ENCODE assay signal across 13 mouse cellular contexts in genomic region chr11:114416168-114416567, GRCm38 (mm10).
DNase-seq lines count a peak whose midpoint lies in the region; ATAC-seq and TF ChIP-seq lines count a peak whose summit lies in the region.
"Had no signal": no experiment of that assay in that cellular context is flagged by ENCODE, and none has a peak within 500 bp of the region (broad histone marks: within the 10 kb centered on the region; RNA-seq: fewer than 3 reads in every experiment).

No protein-coding gene starts in this region.

- peak; percentile 56 to 61 for DNase-seq in cerebellum, postnatal 14 days
- no peak for DNase-seq in cerebellum, adult 11-12 months
- DNase-seq in kidney, postnatal 14 days, result peak; percentile 41
- DNase-seq in A20 (ENCODE audit: low read depth, low spot score), result peak; percentile 22
- DNase-seq in brain, embryonic 14.5 days (ENCODE audit: low read depth), result peak; percentile 34
- no peak for DNase-seq in spleen, postnatal 36 days (ENCODE audit: low spot score in 2 of 2)
- DNase-seq in urinary bladder, adult 2 months (ENCODE audit: low spot score), result no peak
- DNase-seq: liver, postnatal 0 days; right cerebral cortex, postnatal 25 days; thymus, postnatal 36 days had no signal

- H3K27me3 ChIP-seq in kidney, embryonic 14.5 days (ENCODE audit: control insufficient read depth, insufficient read depth, low read length), result no peaks in the 10 kb centered on the region
- H3K27me3 ChIP-seq: hindbrain, embryonic 15.5 days had no signal

- TF ChIP-seq POLR2A in brain, embryonic 14.5 days (IDR thresholded peaks at IDR 0.05; ENCODE audit: borderline replicate concordance, extremely low read depth, insufficient read depth, insufficient read length, poor library complexity, severe bottlenecking), result no peak

- H3K27ac ChIP-seq in kidney, embryonic 14.5 days (ENCODE audit: low read depth, low read length), result no peak overlapping the region
- H3K27ac ChIP-seq: hindbrain, embryonic 15.5 days had no signal

- no peak overlapping the region for H3K4me2 ChIP-seq in kidney, embryonic 14.5 days (replicated peaks; ENCODE audit: low read depth, low read length)
- H3K4me2 ChIP-seq: hindbrain, embryonic 15.5 days had no signal

- H3K4me3 ChIP-seq in kidney, embryonic 14.5 days (ENCODE audit: low read length), result no peak overlapping the region
- H3K4me3 ChIP-seq: hindbrain, embryonic 15.5 days had no signal

- 65% methylated on average over 6 of the region's 6 CpGs for WGBS in kidney, embryonic 14.5 days

- no peaks in the 10 kb centered on the region for H3K36me3 ChIP-seq in kidney, embryonic 14.5 days (ENCODE audit: control insufficient read depth, insufficient read depth, low read length)
- H3K36me3 ChIP-seq: hindbrain, embryonic 15.5 days had no signal

- H3K9ac ChIP-seq in kidney, embryonic 14.5 days (ENCODE audit: low read depth, low read length), result no peak overlapping the region
- H3K9ac ChIP-seq: hindbrain, embryonic 15.5 days; liver, postnatal 0 days had no signal

- H3K4me1 ChIP-seq in kidney, embryonic 14.5 days (ENCODE audit: control insufficient read depth, insufficient read depth, low read length), result no peaks in the 10 kb centered on the region
- H3K4me1 ChIP-seq: hindbrain, embryonic 15.5 days had no signal

- ATAC-seq in kidney, embryonic 14.5 days (ENCODE audit: low FRiP score, low TSS enrichment), result no peak
- ATAC-seq: liver, postnatal 0 days; midbrain, embryonic 16.5 days had no signal

- TF ChIP-seq CTCF in brain, embryonic 14.5 days (IDR thresholded peaks at IDR 0.05; ENCODE audit: borderline replicate concordance, extremely low read depth, insufficient read depth, insufficient read length), result no peak

- H3K9me3 ChIP-seq in kidney, embryonic 14.5 days (ENCODE audit: control insufficient read depth, low read length), result 0 out of 2 replicates have a peak, but pooled peaks cover 4% of the 10 kb centered on the region
- H3K9me3 ChIP-seq: hindbrain, embryonic 15.5 days had no signal

Comparison
In these comparisons a context has a peak if more than half of its experiments do, and no peak if none do; other contexts are left out.
1. DNase-seq: peak in cerebellum, postnatal 14 days (2 of 2), kidney, postnatal 14 days (single experiment), A20 (single experiment) and brain, embryonic 14.5 days (single experiment); none in cerebellum, adult 11-12 months (single experiment), spleen, postnatal 36 days (0 of 2) and urinary bladder, adult 2 months (single experiment).